Comparison of ENCODE assay signal across 12 mouse cellular contexts in the genomic region with DNA sequence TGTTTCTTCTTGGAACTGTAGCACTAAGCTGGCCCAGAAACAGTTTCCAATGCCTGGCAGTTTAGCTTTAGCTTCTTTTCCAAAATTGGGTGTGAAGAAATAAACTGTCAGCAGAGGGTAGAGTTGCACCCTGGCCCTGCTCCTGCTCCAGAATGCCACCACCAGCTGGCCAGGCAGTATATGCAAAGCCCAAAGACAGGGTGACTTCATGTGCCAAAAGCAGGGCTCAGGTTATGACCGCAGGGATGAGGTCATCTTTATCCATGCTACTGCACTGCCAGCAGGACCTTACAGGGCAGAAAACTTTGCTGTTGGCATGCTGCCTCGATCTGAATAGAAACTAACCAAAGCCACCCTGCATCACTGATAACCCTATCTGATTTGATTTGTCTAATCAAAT.
A peak's percentile ranks its signal among the peaks of the same experiment; 100 is the strongest.
DNase-seq lines count a peak whose midpoint lies in the region; ATAC-seq and TF ChIP-seq lines count a peak whose summit lies in the region.
"Had no signal": no experiment of that assay in that cellular context is flagged by ENCODE, and none has a peak within 500 bp of the region (broad histone marks: within the 10 kb centered on the region; RNA-seq: fewer than 3 reads in every experiment).

No protein-coding gene starts in this region.

- TF ChIP-seq CTCF in C2C12 (IDR thresholded peaks at IDR 0.05; ENCODE audit: control insufficient read depth, insufficient read depth, insufficient read length), result no peak

- peak overlapping the region; percentile 84 for H3K27ac ChIP-seq in heart, embryonic 15.5 days
- H3K27ac ChIP-seq in midbrain, embryonic 13.5 days, result no peak overlapping the region
- H3K27ac ChIP-seq: embryonic facial prominence, embryonic 15.5 days had no signal

- 40% methylated on average over 2 of the region's 2 CpGs for WGBS in heart, embryonic 15.5 days
- 91% methylated on average over 2 of the region's 2 CpGs for WGBS in midbrain, embryonic 13.5 days

- H3K79me2 ChIP-seq in C2C12 (ENCODE audit: control insufficient read depth, insufficient read depth), result no peaks in the 10 kb centered on the region

- H3K4me2 ChIP-seq in heart, embryonic 15.5 days, result peak overlapping the region; percentile 24; the same call in 1 of the 2 replicates
- no peak overlapping the region for H3K4me2 ChIP-seq in midbrain, embryonic 13.5 days (replicated peaks)
- H3K4me2 ChIP-seq: embryonic facial prominence, embryonic 15.5 days had no signal

- no peak overlapping the region for H3K4me3 ChIP-seq in C2C12 (ENCODE audit: insufficient read depth, poor library complexity, severe bottlenecking)
- no peak overlapping the region for H3K4me3 ChIP-seq in heart, embryonic 15.5 days
- no peak overlapping the region for H3K4me3 ChIP-seq in midbrain, embryonic 13.5 days (replicated peaks)
- H3K4me3 ChIP-seq: embryonic facial prominence, embryonic 15.5 days; megakaryocyte, embryonic 14.5 days had no signal

- H3K36me3 ChIP-seq in C2C12 (ENCODE audit: control insufficient read depth, insufficient read depth), result peaks cover 5% of the 10 kb centered on the region
- H3K36me3 ChIP-seq in heart, embryonic 15.5 days, result no peaks in the 10 kb centered on the region
- H3K36me3 ChIP-seq in midbrain, embryonic 13.5 days, result peaks cover 10% of the 10 kb centered on the region

- peaks cover 12% of the 10 kb centered on the region for H3K4me1 ChIP-seq in heart, embryonic 15.5 days (replicated peaks)
- H3K4me1 ChIP-seq in midbrain, embryonic 13.5 days (replicated peaks), result no peaks in the 10 kb centered on the region
- H3K4me1 ChIP-seq: embryonic facial prominence, embryonic 15.5 days had no signal

- H3K79me3 ChIP-seq in C2C12 (ENCODE audit: low read depth), result no peaks in the 10 kb centered on the region

- H3K9me3 ChIP-seq in heart, embryonic 15.5 days (replicated peaks), result no peaks in the 10 kb centered on the region
- H3K9me3 ChIP-seq in midbrain, embryonic 13.5 days, result no peaks in the 10 kb centered on the region
- H3K9me3 ChIP-seq: embryonic facial prominence, embryonic 15.5 days; megakaryocyte, embryonic 14.5 days had no signal

- H3K9ac ChIP-seq in heart, embryonic 15.5 days, result no peak overlapping the region
- H3K9ac ChIP-seq in midbrain, embryonic 13.5 days (replicated peaks), result no peak overlapping the region
- H3K9ac ChIP-seq: embryonic facial prominence, embryonic 15.5 days had no signal

- peak overlapping the region; percentile 48 for H3ac ChIP-seq in C2C12 (ENCODE audit: control insufficient read depth, insufficient read length, low read depth)

- peak; percentile 74 for DNase-seq in adrenal gland, adult 2 months
- DNase-seq in adrenal gland, postnatal 4 days (ENCODE audit: low spot score in 2 of 2), result no peak
- peak; percentile 19 to 30 for DNase-seq in cerebellum, postnatal 10 days
- DNase-seq in right cerebral cortex, postnatal 25 days, result no peak
- DNase-seq in layer of hippocampus, adult 9-11 months, result no peak
- DNase-seq: thymus, postnatal 4 days had no signal

- peak; percentile 89 for ATAC-seq in heart, embryonic 15.5 days (replicated peaks; ENCODE audit: insufficient number of reproducible peaks, insufficient read depth, low FRiP score, low read depth)
- ATAC-seq in midbrain, embryonic 13.5 days, result no peak
- ATAC-seq: activated CD4-positive, CD25-positive, alpha-beta regulatory T cell, adult 4 months had no signal

- H3K27me3 ChIP-seq in C2C12 (ENCODE audit: control insufficient read depth, insufficient read depth, insufficient read length), result no peaks in the 10 kb centered on the region
- no peaks in the 10 kb centered on the region for H3K27me3 ChIP-seq in heart, embryonic 15.5 days
- no peaks in the 10 kb centered on the region for H3K27me3 ChIP-seq in midbrain, embryonic 13.5 days
- H3K27me3 ChIP-seq: embryonic facial prominence, embryonic 15.5 days; megakaryocyte, embryonic 14.5 days had no signal

TF ChIP-seq in C2C12, 6 proteins besides CTCF, POLR2A, EP300 and RAD21:
- TF ChIP-seq USF1 (IDR thresholded peaks at IDR 0.05; ENCODE audit: low read depth), result no peak
- peak; percentile 33 for TF ChIP-seq MYOD1 (IDR thresholded peaks at IDR 0.05; ENCODE audit: control insufficient read depth, insufficient read length, low read depth)
TF ChIP-seq in C2C12: peak in this region for 1.

Comparison
In these comparisons a context has a peak if more than half of its experiments do, and no peak if none do; other contexts are left out.
1. DNase-seq: peak in adrenal gland, adult 2 months (single experiment) and cerebellum, postnatal 10 days (2 of 2); none in adrenal gland, postnatal 4 days (0 of 2), right cerebral cortex, postnatal 25 days (single experiment) and layer of hippocampus, adult 9-11 months (single experiment).